Mouse (Mus musculus): ENCODE results near the gene Taar1.
A peak's percentile ranks its signal among the peaks of the same experiment; 100 is the strongest.

The Taar1 gene

GRCm38 (mm10) chr10:23920056-23920455, at the start of gene Taar1:
Taar1 (plus strand) TSS chr10:23920356.
- DNase-seq: no peak

- no peak for DNase-seq
These were observed 39.5 kb upstream of the Taar1 start for GRCm38 (mm10) chr10:23880695-23881094.

- DNase-seq: no peak
These were observed 35.2 kb upstream of the Taar1 start for GRCm38 (mm10) chr10:23884910-23885309.

GRCm38 (mm10) chr10:23886060-23886459, 34.1 kb upstream of the Taar1 start:
- DNase-seq: no peak

GRCm38 (mm10) chr10:23892987-23893386, 27.2 kb upstream of the Taar1 start:
- no peak for DNase-seq

GRCm38 (mm10) chr10:23894601-23895349, 25.4 kb upstream of the Taar1 start, which contains the start of gene Vnn1:
Vnn1 (plus strand) TSS chr10:23894688.
- DNase-seq: no peak

GRCm38 (mm10) chr10:23895376-23895775, 24.8 kb upstream of the Taar1 start:
- no peak for DNase-seq

GRCm38 (mm10) chr10:23901119-23901518, 19.0 kb upstream of the Taar1 start:
- DNase-seq: no peak

- no peak for DNase-seq
These were observed 14.5 kb upstream of the Taar1 start for GRCm38 (mm10) chr10:23905661-23906060.

GRCm38 (mm10) chr10:23922468-23922867, 2.3 kb downstream of the Taar1 start:
- DNase-seq: no peak

GRCm38 (mm10) chr10:23923941-23924340, 3.8 kb downstream of the Taar1 start:
- DNase-seq: no peak

- no peak for DNase-seq
These were observed 17.5 kb downstream of the Taar1 start for GRCm38 (mm10) chr10:23937613-23938012.

- DNase-seq: no peak
These were observed 18.2 kb downstream of the Taar1 start, which contains the start of gene Taar2 for GRCm38 (mm10) chr10:23938312-23938711. Taar2 (plus strand) TSS chr10:23938572.

- no peak for DNase-seq
These were observed 22.3 kb downstream of the Taar1 start for GRCm38 (mm10) chr10:23942465-23942864.

GRCm38 (mm10) chr10:23948026-23948425, 27.9 kb downstream of the Taar1 start:
- no peak for DNase-seq

- DNase-seq: no peak
These were observed 29.4 kb downstream of the Taar1 start, which contains the start of gene Taar3 for GRCm38 (mm10) chr10:23949508-23950005. Taar3 (plus strand) TSS chr10:23949558.

GRCm38 (mm10) chr10:23951714-23952113, 31.6 kb downstream of the Taar1 start:
- DNase-seq: peak; percentile 40

GRCm38 (mm10) chr10:23959071-23959470, 38.9 kb downstream of the Taar1 start:
- DNase-seq: no peak

- DNase-seq: no peak
These were observed 40.3 kb downstream of the Taar1 start, which contains the start of gene Taar4 for GRCm38 (mm10) chr10:23960444-23960915. Taar4 (plus strand) TSS chr10:23960494.

- DNase-seq: no peak
These were observed 43.3 kb downstream of the Taar1 start for GRCm38 (mm10) chr10:23963444-23963843.

- DNase-seq: no peak
These were observed 44.9 kb downstream of the Taar1 start for GRCm38 (mm10) chr10:23964921-23965610.

- DNase-seq: no peak
These were observed 50.6 kb downstream of the Taar1 start, which contains the start of gene Taar5 for GRCm38 (mm10) chr10:23970656-23971165. Taar5 (plus strand) TSS chr10:23970706.

Measured in cerebellum, adult 8-10 months (tissue).